Mouse (Mus musculus) midbrain, embryonic 10.5 days (tissue): Measurements from ENCODE around the gene Gtf2f1. TPM values are rescaled to one million over a fixed set of nuclear protein-coding genes. Genes with fewer than 3 reads are reported as not detected.
"Not testable (repeated sequence)": the region's sequence is repeated elsewhere in the genome, so short reads cannot be mapped to it uniquely, and the experiment has no call there.

Experiments used
- DNase-seq: peaks from one replicate; pipeline ENCODE4 v3.0.0-alpha.2; 2017; ENCODE audit warnings: low spot score
- H3K27ac ChIP-seq: fragments of 300-500 bp; sonication (generic); replicated peaks from 2 replicates; pipeline ENCODE4 v1.5.1; 2016; ENCODE audit warnings: mild to moderate bottlenecking
- H3K27me3 ChIP-seq: fragments of 300-500 bp; sonication (generic); 2 replicates; pipeline ENCODE4 v1.6.1; 2016; ENCODE audit warnings: low read depth, mild to moderate bottlenecking; ENCODE audit not compliant: poor library complexity, severe bottlenecking
- H3K36me3 ChIP-seq: fragments of 300-500 bp; sonication (generic); 2 replicates; pipeline ENCODE4 v1.6.1; 2016; ENCODE audit warnings: mild to moderate bottlenecking, moderate library complexity
- H3K4me1 ChIP-seq: fragments of 300-500 bp; sonication (generic); 2 replicates; pipeline ENCODE4 v1.6.1; 2016
- H3K4me3 ChIP-seq: fragments of 300-500 bp; sonication (generic); 2 replicates; pipeline ENCODE4 v1.5.1; 2016; ENCODE audit warnings: mild to moderate bottlenecking, moderate library complexity
- H3K9me3 ChIP-seq: fragments of 300-500 bp; sonication (generic); replicated peaks from 2 replicates; pipeline ENCODE4 v1.6.1; 2016; ENCODE audit warnings: mild to moderate bottlenecking
- WGBS: fragments of 180-500 bp; shearing (Covaris S2); methylation state at CpG from one replicate; pipeline ENCODE4 v1.1.7; 2016; 5-methylcytosine and 5-hydroxymethylcytosine counted together
- polyA plus RNA-seq: library from polyadenylated mRNA; unstranded; fragments of >200 nt; fragmentation: Nextera tagmentation; extraction: Ambion mirVana; gene quantifications from 2 replicates; pipeline ENCODE4 v1.2.1, GENCODE M21; 2016

The Gtf2f1 gene
- 81.2 and 83.3 TPM in 2 replicates for polyA plus RNA-seq

- Histone ChIP-seq H3K36me3 (peaks cover 30% of the 10 kb centered on the region), H3K4me1 (peaks cover 24% of the 10 kb centered on the region), H3K27me3 (no peaks in the 10 kb centered on the region), H3K4me3 (peak within 1 kb of the TSS; percentile 83), H3K27ac (peak within 1 kb of the TSS; percentile 93), H3K9me3 (no peaks in the 10 kb centered on the region)
- peak; percentile 99 for DNase-seq
- WGBS: under 1% methylated on average over 51 of the region's 51 CpGs
Observed at GRCm38 (mm10) chr17:57011236-57012141, at the start of gene Gtf2f1, which contains the start of gene Gm17949. Gtf2f1 (minus strand) TSS chr17:57011288. Gm17949 (plus strand) TSS chr17:57011469.

DNA sequence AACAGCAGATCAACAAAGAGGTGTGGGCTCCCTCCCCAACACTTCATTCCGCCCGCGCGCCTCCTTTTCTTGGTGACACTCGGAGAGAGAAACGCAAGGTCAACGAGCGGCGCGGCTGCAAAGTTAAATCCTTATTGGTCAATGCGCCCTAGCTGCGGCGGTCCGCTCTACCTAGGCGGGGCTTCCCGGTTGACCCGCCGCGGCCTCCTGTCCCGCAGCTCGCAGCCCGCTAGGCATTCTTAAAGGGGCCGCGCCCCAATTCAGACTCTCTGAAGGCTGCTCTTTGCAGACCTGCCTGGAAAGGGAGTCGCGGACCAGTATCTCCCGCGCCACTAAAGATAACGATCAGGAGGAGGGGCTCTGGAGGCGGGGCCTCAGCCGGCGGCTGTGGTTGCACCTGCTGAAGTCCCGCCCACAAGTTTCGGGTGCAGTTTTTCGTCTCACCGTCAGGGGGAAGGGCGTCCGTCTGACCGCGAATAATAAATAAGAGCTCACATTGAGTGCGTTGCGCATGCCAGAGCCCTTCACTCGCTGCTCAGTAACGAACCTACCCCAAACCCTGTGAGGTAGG lies 49.2 kb upstream of the Gtf2f1 start:
- Histone ChIP-seq H3K27ac (peak overlapping the region; percentile 93), H3K27me3 (peaks cover 48% of the 10 kb centered on the region), H3K36me3 (peaks cover 20% of the 10 kb centered on the region), H3K4me1 (peaks cover 46% of the 10 kb centered on the region), H3K9me3 (no peaks in the 10 kb centered on the region), H3K4me3 (peak overlapping the region; percentile 91)
- DNase-seq: peak; percentile 96
- WGBS: under 1% methylated on average over 44 of the region's 44 CpGs

DNA sequence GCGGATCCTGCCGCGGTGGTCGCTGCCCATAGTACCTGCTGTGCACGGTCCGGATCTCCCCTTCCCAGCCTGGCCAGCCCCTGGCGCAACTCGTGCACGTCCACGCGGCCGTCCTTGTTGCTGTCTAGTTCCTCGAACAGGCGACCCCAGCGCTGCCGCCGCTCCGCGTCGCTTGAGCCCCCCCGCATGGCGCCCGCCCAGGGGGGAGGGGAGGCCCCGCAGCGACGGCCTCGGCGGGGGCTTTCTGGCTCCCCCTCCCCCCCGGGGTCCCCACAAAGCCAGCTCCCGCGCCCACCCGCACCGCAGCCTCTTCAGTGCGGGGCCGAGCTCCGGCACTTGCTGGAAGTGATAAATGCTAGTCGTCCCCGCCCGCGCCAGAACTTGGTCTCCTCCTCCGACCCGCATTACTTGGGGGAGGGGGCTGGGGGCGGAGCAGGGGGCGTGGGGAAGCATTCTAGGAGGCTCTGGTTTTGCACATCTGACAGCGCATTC lies 48.4 kb upstream of the Gtf2f1 start, which contains the start of gene Slc25a23:
Slc25a23 (minus strand) TSS at position 378 of the 492 bp plus-strand sequence.
- Histone ChIP-seq H3K4me3 (peak within 1 kb of the TSS; percentile 91), H3K36me3 (peaks cover 28% of the 10 kb centered on the region), H3K9me3 (no peaks in the 10 kb centered on the region), H3K27me3 (peaks cover 40% of the 10 kb centered on the region), H3K4me1 (peaks cover 46% of the 10 kb centered on the region), H3K27ac (peak within 1 kb of the TSS; percentile 93)
- peak; percentile 88 for DNase-seq
- WGBS: under 1% methylated on average over 45 of the region's 45 CpGs

- DNase-seq: no peak
Observed at GRCm38 (mm10) chr17:57058891-57059485, 47.9 kb upstream of the Gtf2f1 start, which contains the start of gene Crb3. Crb3 (plus strand) TSS chr17:57059105.

DNA sequence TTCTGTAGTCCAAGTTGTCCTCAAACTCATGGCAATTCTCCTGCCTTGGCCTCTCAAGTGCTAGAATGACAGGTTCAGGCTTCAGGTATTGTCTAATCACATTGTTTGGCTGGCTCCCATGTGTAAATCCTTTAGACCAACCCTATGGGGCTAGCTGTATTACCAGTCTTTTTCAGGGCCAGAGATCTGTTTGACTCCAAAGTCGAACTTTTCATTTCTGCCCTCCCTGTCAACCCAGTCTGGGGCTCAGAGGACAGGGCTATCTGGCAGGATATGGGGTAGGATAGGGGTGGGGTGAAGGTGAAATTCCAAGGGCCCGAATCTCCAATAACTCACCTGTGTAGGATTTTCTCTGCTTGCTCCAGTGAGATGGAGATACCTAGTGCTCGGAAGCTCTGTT lies 45.2 kb upstream of the Gtf2f1 start:
- Histone ChIP-seq H3K4me3 (no peak overlapping the region), H3K27ac (no peak overlapping the region), H3K9me3 (no peaks in the 10 kb centered on the region), H3K4me1 (peaks cover 33% of the 10 kb centered on the region), H3K27me3 (peaks cover 9% of the 10 kb centered on the region), H3K36me3 (peaks cover 60% of the 10 kb centered on the region)
- DNase-seq: no peak
- WGBS: 91% methylated on average over 3 of the region's 3 CpGs

More at GRCm38 (mm10) chr17:57058891-57059485, 47.9 kb upstream of the Gtf2f1 start, which contains the start of gene Crb3:
- Histone ChIP-seq H3K27ac (peak within 1 kb of the TSS; percentile 93), H3K9me3 (no peaks in the 10 kb centered on the region), H3K36me3 (peaks cover 33% of the 10 kb centered on the region), H3K4me1 (peaks cover 46% of the 10 kb centered on the region), H3K4me3 (peak within 1 kb of the TSS; percentile 91), H3K27me3 (peaks cover 35% of the 10 kb centered on the region)
- under 1% methylated on average over 17 of the region's 22 CpGs for WGBS

DNA sequence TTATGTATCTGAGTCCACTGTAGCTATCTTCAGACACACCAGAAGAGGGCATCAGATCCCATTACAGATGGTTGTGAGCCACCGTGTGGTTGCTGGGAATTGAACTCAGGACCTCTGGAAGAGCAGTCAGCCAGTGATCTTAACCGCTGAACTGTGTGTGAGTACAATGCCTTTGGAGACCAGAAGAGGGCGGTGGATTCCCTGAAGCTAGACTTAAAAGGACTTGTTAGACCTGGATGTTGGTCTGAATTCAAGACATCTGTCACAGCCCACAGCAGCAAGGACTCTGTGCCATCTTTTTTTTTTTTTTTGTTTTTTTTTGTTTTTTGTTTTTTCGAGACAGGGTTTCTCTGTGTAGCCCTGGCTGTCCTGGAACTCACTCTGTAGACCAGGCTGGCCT lies 40.6 kb upstream of the Gtf2f1 start:
- DNase-seq, H3K4me3 ChIP-seq, H3K9me3 ChIP-seq, H3K4me1 ChIP-seq, H3K27ac ChIP-seq, H3K27me3 ChIP-seq: not testable (repeated sequence)
- WGBS: 75% methylated on average over 4 of the region's 4 CpGs
- H3K36me3 ChIP-seq: peaks cover 94% of the 10 kb centered on the region

- 90% methylated on average over 3 of the region's 3 CpGs for WGBS
- Histone ChIP-seq H3K36me3 (peaks cover 87% of the 10 kb centered on the region), H3K9me3 (no peaks in the 10 kb centered on the region), H3K4me3 (no peak overlapping the region), H3K27ac (no peak overlapping the region), H3K27me3 (no peaks in the 10 kb centered on the region), H3K4me1 (no peaks in the 10 kb centered on the region; the same call in 1 of the 2 replicates)
- no peak for DNase-seq
Observed at GRCm38 (mm10) chr17:57048816-57049215, 37.7 kb upstream of the Gtf2f1 start.

DNA sequence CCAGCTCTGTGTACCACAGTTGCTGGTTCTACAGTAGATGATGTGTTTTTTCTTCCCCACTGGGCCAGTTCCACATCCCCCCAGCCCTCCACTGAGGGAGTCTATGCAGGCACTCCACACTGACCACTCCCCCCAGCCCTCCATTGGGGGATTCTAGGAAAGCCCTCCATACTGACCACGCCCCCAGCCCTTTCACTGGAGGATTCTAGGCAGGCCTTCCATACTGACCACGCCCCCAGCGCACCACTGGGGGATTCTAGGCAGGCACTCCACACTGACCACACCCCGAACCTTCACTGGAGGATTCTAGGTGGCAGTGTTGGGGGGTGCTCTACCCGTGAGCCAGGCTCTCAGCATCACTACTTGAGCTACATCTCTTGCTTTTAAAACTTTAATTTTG lies 36.3 kb upstream of the Gtf2f1 start:
- H3K4me3 ChIP-seq: no peak overlapping the region
- peaks cover 72% of the 10 kb centered on the region for H3K36me3 ChIP-seq
- WGBS: 35% methylated on average over 5 of the region's 5 CpGs
- H3K9me3 ChIP-seq: no peaks in the 10 kb centered on the region
- H3K4me1 ChIP-seq: no peaks in the 10 kb centered on the region; the same call in 1 of the 2 replicates
- no peak for DNase-seq
- no peak overlapping the region for H3K27ac ChIP-seq
- no peaks in the 10 kb centered on the region for H3K27me3 ChIP-seq

DNA sequence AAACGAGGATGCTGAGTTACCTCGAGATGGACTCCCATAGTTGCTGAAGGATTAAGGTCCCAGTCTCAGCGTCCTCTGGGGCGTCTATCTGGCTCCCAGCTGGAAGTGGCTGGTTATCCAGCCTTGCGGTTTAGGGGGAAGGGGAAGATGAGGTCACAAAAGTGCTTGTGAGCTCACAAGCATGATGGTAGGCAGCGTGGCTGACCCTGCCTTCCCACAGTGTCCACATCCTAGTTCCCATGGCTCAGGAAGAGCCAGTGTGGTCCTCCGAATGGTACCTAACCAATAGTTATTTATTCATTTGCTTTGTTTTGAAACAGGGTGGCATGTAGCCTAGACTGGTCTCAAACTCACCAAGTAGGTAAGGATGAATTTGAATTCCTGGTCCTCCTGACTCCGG lies 30.5 kb upstream of the Gtf2f1 start, which contains the start of gene Slc25a41:
Slc25a41 (minus strand) TSS at position 101 of the 400 bp plus-strand sequence.
- Histone ChIP-seq H3K9me3 (no peaks in the 10 kb centered on the region), H3K36me3 (peaks cover 20% of the 10 kb centered on the region), H3K27me3 (peaks cover 31% of the 10 kb centered on the region), H3K4me3 (no peak within 1 kb of the TSS), H3K4me1 (peaks cover 6% of the 10 kb centered on the region; the same call in 1 of the 2 replicates), H3K27ac (no peak within 1 kb of the TSS)
- 70% methylated on average over 8 of the region's 8 CpGs for WGBS
- DNase-seq: no peak

- no peak for DNase-seq
- H3K27ac ChIP-seq: no peak overlapping the region
- no peak overlapping the region for H3K4me3 ChIP-seq
- H3K36me3 ChIP-seq: no peaks in the 10 kb centered on the region
- peaks cover 32% of the 10 kb centered on the region for H3K27me3 ChIP-seq
- H3K9me3 ChIP-seq: no peaks in the 10 kb centered on the region
- WGBS: 41% methylated on average over 8 of the region's 8 CpGs
- peaks cover 6% of the 10 kb centered on the region; the same call in 1 of the 2 replicates for H3K4me1 ChIP-seq
Observed at GRCm38 (mm10) chr17:57038978-57039377, 27.9 kb upstream of the Gtf2f1 start.

- Histone ChIP-seq H3K4me1 (peaks cover 27% of the 10 kb centered on the region), H3K27me3 (peaks cover 12% of the 10 kb centered on the region), H3K4me3 (peak overlapping the region; percentile 87), H3K36me3 (peaks cover 21% of the 10 kb centered on the region), H3K27ac (peak overlapping the region; percentile 99), H3K9me3 (no peaks in the 10 kb centered on the region)
- WGBS: 87% methylated on average over 4 of the region's 4 CpGs
- DNase-seq: no peak
Observed at GRCm38 (mm10) chr17:57032854-57033253, 21.8 kb upstream of the Gtf2f1 start.
